Mouse (Mus musculus): ENCODE measurements at regions not wholly inside any gene's neighbourhood (a gene's known extent, or its start where the extent isn't known, plus 50 kb on each side); places are given as distances from the start of the nearest gene placed in this dataset.

DNA sequence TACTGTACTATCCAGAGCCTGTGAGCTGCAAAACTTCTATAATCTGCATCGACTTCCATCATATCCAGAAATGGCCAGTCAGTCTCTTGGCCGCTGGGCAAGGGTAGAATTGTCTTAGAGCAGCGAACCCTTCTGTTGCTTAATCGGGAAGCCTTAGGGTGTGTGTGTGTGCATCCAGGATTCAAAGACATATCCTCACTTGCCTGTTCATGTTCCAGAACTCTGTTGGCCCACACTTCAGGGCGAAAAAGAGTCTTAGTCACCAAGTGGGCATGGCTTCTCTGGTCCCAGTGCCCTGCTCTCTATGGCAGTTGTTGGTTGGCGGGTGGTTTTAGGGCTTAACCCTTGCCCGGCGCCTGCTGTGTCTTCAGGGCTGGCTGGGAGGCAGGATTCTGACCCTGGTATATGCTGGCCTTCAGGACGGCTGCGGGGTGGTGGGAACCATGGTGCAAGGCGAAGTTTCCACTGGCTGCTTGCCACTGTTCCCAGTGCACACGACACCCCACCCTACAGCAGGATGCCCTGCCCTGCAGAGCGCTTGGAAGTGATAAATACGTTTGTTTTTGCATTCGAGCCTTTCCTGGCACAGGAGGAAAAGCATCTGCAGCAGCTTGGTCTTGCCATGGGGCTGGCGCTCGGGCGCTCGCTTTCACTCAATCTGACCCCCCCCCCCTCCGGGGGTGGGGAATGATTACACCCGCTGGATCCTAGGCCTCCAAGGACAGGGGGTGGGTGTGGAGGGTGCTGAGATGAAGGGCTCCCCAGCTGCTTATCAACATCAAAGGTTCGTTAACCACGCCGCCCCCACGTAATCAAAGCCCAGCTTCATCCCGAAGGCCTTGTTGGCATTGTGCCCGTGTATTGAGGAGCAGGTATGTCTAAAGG lies 54.9 kb upstream of the Itga6 start:
- no peak for DNase-seq (ENCODE audit: low spot score)

- no peak for DNase-seq (ENCODE audit: low spot score)
Observed at GRCm38 (mm10) chr2:71694758-71695310, 50.6 kb upstream of the Itga6 start.
